Mouse (Mus musculus) liver, postnatal 0 days (tissue): ENCODE data around the gene 4931429L15Rik.

Experiments used
- CTCF ChIP-seq: sonication (generic); IDR thresholded peaks from 2 replicates; pipeline ENCODE4 v1.5.1; 2016; ENCODE audit warnings: antibody characterized with exemption, low read depth
- EP300 ChIP-seq: IDR thresholded peaks from 2 replicates; pipeline ENCODE4 v1.6.1; 2016; ENCODE audit warnings: antibody characterized with exemption, low read depth, mild to moderate bottlenecking

- TF ChIP-seq CTCF (no peak), EP300 (no peak)
Measured at GRCm38 (mm10) chr9:46352651-46353329, 33.0 kb upstream of the 4931429L15Rik start.
